Mouse (Mus musculus): ENCODE results near the gene Map2k1. TPM values are rescaled to one million over a fixed set of nuclear protein-coding genes. Genes with fewer than 3 reads are reported as not detected.

Gene Map2k1
- 258 and 262 TPM in 2 replicates for polyA plus RNA-seq (2021; fragmentation: Nextera tagmentation)
- long read RNA-seq, experiment 1, transcript Map2k1-201 (11 exons, 2,436 nt) = major isoform, 573 of 685 reads
- long read RNA-seq, experiment 1, partial matches to known transcripts = 68 of 685 reads
- long read RNA-seq, experiment 1, other reads (novel, unspliced or antisense) = 40 of 685 reads
- long read RNA-seq, experiment 2, transcript Map2k1-201 (11 exons, 2,436 nt) = major isoform, 1,812 of 1,898 reads
- long read RNA-seq, experiment 2, partial matches to known transcripts = 42 of 1,898 reads
- long read RNA-seq, experiment 2, other reads (novel, unspliced or antisense) = 40 of 1,898 reads

DNA sequence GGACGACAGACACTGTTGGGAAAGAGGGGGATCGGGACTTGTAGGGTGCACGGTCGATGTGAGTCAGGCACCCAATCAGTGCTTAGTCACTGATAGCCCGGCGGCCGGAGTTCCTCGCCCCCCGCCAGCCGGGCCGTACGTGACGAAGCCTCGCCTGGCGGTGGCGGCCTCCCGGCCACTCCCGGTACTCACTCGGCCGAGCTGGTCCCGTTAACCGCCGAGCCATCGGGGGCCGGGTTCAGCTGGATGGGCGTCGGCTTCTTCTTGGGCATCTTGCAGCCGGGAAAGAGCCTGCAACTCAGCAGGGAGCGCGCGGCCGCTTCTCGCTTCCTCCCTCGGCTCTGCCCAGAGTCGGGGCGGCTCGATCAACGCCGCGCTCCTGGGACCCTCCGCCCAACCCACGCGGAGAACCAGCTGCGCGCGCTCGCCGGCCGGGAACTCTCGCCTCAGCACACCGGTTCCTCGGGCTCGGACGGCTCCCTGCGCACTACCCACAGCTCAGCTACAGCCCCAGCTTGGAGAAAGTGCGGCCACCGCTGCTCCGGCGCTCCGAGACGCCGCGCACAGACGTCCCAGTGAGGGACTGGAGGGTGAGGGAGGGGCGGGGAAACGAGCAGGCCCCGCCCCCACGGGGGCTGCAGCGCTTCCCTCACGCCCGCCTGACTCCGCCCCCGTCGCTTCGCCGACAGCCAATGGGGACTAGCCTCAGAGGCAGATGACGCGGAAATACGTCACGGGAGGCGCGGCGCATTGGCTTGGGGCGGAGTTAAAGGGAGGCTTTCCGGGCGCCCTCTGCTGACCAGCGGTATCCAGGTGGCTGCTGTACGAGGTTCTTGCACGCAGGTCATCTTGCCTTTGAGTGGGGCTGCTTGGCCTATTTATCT is at the start of gene Map2k1:
Gene Map2k1, minus strand, starts transcription at position 611 of the 884 bp plus-strand sequence.

GRCm38 (mm10) chr9:64281105-64281780 is 27.8 kb upstream of the Map2k1 start, which contains the start of gene Tipin:
TSS of gene Tipin (plus strand) at chr9:64281581.

GRCm38 (mm10) chr9:64234768-64235435 is 18.5 kb downstream of the Map2k1 start, which contains the start of gene Uchl4:
TSS of gene Uchl4 (plus strand) at chr9:64235201.

DNA sequence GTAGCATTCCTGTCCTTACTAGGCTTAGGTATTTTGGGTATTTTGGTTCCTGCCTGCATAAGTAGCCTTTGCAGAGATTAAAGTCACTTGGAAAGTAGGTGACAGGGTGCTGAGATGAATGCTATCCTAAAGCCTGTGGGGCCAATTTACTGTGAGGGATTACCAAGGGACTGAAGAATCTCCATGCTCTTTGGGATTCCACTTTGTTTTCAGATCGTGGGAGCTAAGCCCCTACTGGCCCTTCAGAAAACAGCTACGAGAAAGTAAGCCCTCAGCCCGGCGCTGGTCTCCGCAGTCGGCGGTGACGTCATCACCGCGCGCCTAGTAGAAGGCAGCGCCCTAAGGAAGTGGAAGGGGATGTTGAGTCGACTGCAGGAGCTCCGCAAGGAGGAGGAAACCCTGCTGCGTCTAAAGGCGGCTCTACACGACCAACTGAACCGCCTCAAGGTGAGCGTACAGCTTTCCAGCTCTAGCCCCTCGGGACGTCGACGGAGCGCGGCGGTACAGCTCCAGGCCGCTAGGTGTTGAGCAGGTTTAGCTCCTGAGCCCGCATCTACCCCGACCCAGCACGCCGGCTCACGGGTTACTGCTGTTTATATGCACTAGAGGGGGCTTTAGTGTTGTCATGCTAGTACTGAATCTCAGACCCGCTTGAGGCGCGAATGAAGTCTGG is 74.3 kb downstream of the Map2k1 start, which contains the start of gene Snapc5:
Gene Snapc5, plus strand, starts transcription at position 301 of the 673 bp plus-strand sequence.

DNA sequence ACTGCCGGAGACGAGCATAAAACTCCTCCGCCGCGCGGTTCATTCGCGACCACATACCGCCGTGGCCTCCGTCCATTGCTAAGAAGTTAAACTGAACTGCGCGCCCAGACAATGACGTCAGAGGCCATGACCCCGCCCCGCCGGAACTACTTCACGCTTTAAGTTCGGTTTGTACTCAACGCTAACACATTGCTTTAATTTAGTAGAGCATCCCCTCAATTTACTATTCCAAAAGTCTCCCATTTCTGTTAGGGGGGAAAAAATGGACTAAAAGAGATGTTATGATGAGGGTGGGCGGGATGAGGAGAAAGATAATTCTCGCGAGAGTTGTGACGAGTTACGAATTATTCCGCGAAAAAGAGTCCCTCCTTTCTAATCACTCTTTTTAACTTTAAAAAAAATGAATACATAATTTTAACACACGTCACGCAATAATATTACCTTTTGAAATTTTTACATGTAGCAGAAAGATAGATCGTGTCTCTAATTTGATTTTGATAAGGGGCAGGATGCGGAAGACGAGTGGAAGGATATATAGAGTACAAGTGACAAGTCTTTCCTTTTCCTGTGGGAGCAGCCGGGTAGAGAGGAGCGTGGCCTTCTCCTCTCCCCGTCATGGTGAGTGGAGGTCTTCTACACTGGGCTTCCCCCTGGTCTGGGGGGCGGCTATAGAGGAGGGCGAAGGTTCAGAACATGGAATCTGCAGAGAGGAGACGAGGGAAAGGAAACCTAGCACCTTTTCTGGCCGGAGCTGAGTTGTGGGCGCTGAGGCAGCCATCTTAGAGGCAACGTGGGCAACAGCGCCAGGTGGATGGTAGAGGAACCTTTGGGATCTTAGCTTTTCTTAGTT is 80.4 kb downstream of the Map2k1 start, which contains the start of the genes Zwilch and Rpl4:
Gene Zwilch, minus strand, starts transcription at position 289 of the 850 bp plus-strand sequence.
Gene Rpl4, plus strand, starts transcription at position 560 of the 850 bp plus-strand sequence.

Small RNA genes lying within 50 kb of the gene (microRNA-seq; reads per million reads assigned to microRNA genes)
- gene Gm24106 = not detected

Other genes starting within 250 kb of the Map2k1 start
- gene Smad6, start 231.6 kb downstream of the Map2k1 start, polyA plus RNA-seq (2021; fragmentation: Nextera tagmentation) = 0.18 and 0.34 TPM in 2 replicates
- 0.11 TPM in 1 of 2 replicates, not detected in the other for gene Lctl, start 136.5 kb downstream of the Map2k1 start, polyA plus RNA-seq (2021; fragmentation: Nextera tagmentation)
- gene Zwilch, start 80.5 kb downstream of the Map2k1 start, polyA plus RNA-seq (2021; fragmentation: Nextera tagmentation) = 1.3 and 1.4 TPM in 2 replicates
- gene Rpl4, start 80.3 kb downstream of the Map2k1 start, polyA plus RNA-seq (2021; fragmentation: Nextera tagmentation) = 822 and 873 TPM in 2 replicates
- 11.9 and 19.8 TPM in 2 replicates for gene Snapc5, start 74.4 kb downstream of the Map2k1 start, polyA plus RNA-seq (2021; fragmentation: Nextera tagmentation)
- gene Uchl4, start 18.4 kb downstream of the Map2k1 start, polyA plus RNA-seq (2021; fragmentation: Nextera tagmentation) = 2.9 and 3.1 TPM in 2 replicates
- gene Tipin, start 27.9 kb upstream of the Map2k1 start, polyA plus RNA-seq (2021; fragmentation: Nextera tagmentation) = 53.2 and 55.8 TPM in 2 replicates
- gene Dis3l, start 87.7 kb upstream of the Map2k1 start, polyA plus RNA-seq (2021; fragmentation: Nextera tagmentation) = 7.4 and 7.6 TPM in 2 replicates
- gene Megf11, start 132.0 kb upstream of the Map2k1 start, polyA plus RNA-seq (2021; fragmentation: Nextera tagmentation) = 4.2 and 4.4 TPM in 2 replicates

All from layer of hippocampus, adult 6 months (tissue).